Mouse (Mus musculus) bone marrow macrophage, adult 2 months (primary cell): Measurements from ENCODE around the gene Gm15319.
"Not testable (repeated sequence)": the region's sequence is repeated elsewhere in the genome, so short reads cannot be mapped to it uniquely, and the experiment has no call there.

Experiments used
- CTCF ChIP-seq: IDR thresholded peaks from 2 replicates; pipeline ENCODE4 v1.5.1; 2012; ENCODE audit warnings: low read depth, mild to moderate bottlenecking, low read length, moderate library complexity
- POLR2A ChIP-seq: IDR thresholded peaks from 2 replicates; pipeline ENCODE4 v1.6.1; 2012; ENCODE audit warnings: mild to moderate bottlenecking, low read depth, low read length, borderline replicate concordance

GRCm38 (mm10) chr8:20356386-20356785, 6.6 kb downstream of the Gm15319 start:
- TF ChIP-seq CTCF, POLR2A: not testable (repeated sequence)
